Mouse (Mus musculus) embryonic fibroblast, embryonic 13.5 days (primary cell): ENCODE results near the gene Galnt12.
A peak's percentile ranks its signal among the peaks of the same experiment; 100 is the strongest.

Experiments
- CTCF ChIP-seq: IDR thresholded peaks from 2 replicates; pipeline ENCODE4 v1.5.1; 2011; ENCODE audit warnings: mild to moderate bottlenecking, control low read depth, low read length, moderate library complexity, borderline replicate concordance; ENCODE audit not compliant: insufficient read depth
- POLR2A ChIP-seq: IDR thresholded peaks from 2 replicates; pipeline ENCODE4 v1.6.1; 2011; ENCODE audit warnings: low read depth, mild to moderate bottlenecking, control low read depth, low read length, moderate library complexity

DNA sequence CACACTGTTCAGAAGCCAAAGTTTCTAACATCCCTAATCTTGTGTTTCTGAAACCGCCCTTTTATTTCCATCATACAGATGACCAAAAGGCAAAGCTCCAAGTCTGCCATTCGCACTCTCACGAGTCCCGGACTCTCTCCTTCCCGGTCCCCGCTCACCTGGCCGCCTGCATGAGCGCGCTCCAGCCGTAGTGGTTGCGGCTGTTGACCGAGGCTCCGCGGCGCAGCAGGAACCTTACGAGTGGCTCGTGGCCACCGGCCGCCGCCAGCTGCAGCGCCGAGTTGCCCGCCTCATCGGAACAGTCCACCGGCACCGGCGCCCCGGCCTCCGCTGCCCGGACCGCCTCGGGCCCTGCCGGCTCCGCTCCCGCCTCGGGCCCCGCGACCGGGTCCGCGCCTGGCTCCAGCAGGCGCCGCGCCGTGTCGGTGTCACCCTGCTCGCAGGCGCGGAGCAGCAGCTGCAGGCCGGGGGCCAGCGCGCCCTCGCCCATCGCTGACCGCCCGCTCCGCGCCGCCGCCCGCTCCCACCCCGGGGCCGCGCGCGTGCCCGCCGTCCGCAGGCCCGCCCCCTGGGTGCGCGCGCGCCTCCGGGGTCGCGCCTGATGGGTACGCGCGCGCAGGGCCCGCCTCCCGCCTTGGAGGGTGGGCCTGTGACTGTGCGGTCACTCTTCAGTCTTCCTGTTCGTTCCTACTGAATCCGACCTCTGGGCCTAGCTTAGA lies 34.8 kb upstream of the Galnt12 start, which contains the start of gene Anks6:
- TF ChIP-seq POLR2A, result peak; percentile 91
- TF ChIP-seq CTCF, result no peak
